Mouse (Mus musculus) embryonic fibroblast, embryonic 13.5 days (primary cell): Measurements from ENCODE around the gene Pkd1l3.

ENCODE experiments used
- CTCF ChIP-seq: IDR thresholded peaks from 2 replicates; pipeline ENCODE4 v1.5.1; 2011; ENCODE audit warnings: mild to moderate bottlenecking, control low read depth, low read length, moderate library complexity, borderline replicate concordance; ENCODE audit not compliant: insufficient read depth
- POLR2A ChIP-seq: IDR thresholded peaks from 2 replicates; pipeline ENCODE4 v1.6.1; 2011; ENCODE audit warnings: low read depth, mild to moderate bottlenecking, control low read depth, low read length, moderate library complexity

- TF ChIP-seq CTCF, result no peak
- no peak for TF ChIP-seq POLR2A
Measured at GRCm38 (mm10) chr8:109564766-109565165, 49.6 kb upstream of the Pkd1l3 start.
